Mouse (Mus musculus) cortical plate, adult 2 months (tissue): Measurements from ENCODE around the gene Rgma.

ENCODE experiments used
- CTCF ChIP-seq: fragments of 200-500 bp; IDR thresholded peaks from 2 replicates; pipeline ENCODE4 v1.5.1; 2011; ENCODE audit warnings: mild to moderate bottlenecking, control low read depth, low read length; ENCODE audit not compliant: insufficient read depth; ENCODE audit errors: extremely low read depth
- POLR2A ChIP-seq: fragments of 200-500 bp; IDR thresholded peaks from 2 replicates; pipeline ENCODE4 v1.6.1; 2011; ENCODE audit warnings: mild to moderate bottlenecking, low read length, control low read depth; ENCODE audit not compliant: insufficient read depth; ENCODE audit errors: extremely low read depth

GRCm38 (mm10) chr7:73333398-73333988 is 41.8 kb upstream of the Rgma start:
- TF ChIP-seq POLR2A (no peak), CTCF (no peak)
